Mouse (Mus musculus) erythroblast, embryonic 14.5 days (primary cell): Measurements from ENCODE around the gene Abcb9. TPM values are rescaled to one million over a fixed set of nuclear protein-coding genes. Genes with fewer than 3 reads are reported as not detected.

Experiments
- H3K27me3 ChIP-seq: 2 replicates; pipeline ENCODE4 v1.6.1; 2012; ENCODE audit warnings: inconsistent platforms; ENCODE audit not compliant: control insufficient read depth
- H3K36me3 ChIP-seq: 2 replicates; pipeline ENCODE4 v1.6.1; 2012; ENCODE audit warnings: mild to moderate bottlenecking, inconsistent platforms; ENCODE audit not compliant: control insufficient read depth
- H3K4me1 ChIP-seq: 2 replicates; pipeline ENCODE4 v1.6.1; 2012; ENCODE audit warnings: inconsistent platforms; ENCODE audit not compliant: control insufficient read depth
- H3K4me3 ChIP-seq: replicated peaks from 2 replicates; pipeline ENCODE3; 2012; ENCODE audit warnings: moderate library complexity, mild to moderate bottlenecking, inconsistent platforms
- H3K9me3 ChIP-seq: 2 replicates; pipeline ENCODE4 v1.6.1; 2012; ENCODE audit warnings: low read length, inconsistent platforms, mixed read lengths; ENCODE audit not compliant: control insufficient read depth
- GATA1 ChIP-seq: IDR thresholded peaks from 2 replicates; pipeline ENCODE4 v1.6.1; 2012; ENCODE audit warnings: low read length, inconsistent platforms, mixed read lengths
- TAL1 ChIP-seq: IDR thresholded peaks from 3 replicates; pipeline ENCODE4 v1.6.1; 2012; ENCODE audit warnings: low read length, inconsistent platforms, mixed read lengths
- polyA plus RNA-seq: library from polyadenylated mRNA; stranded (reverse); fragments of >175 nt; gene quantifications from 2 replicates; pipeline ENCODE4 v1.2.3, GENCODE M21; 2012

Gene Abcb9
- polyA plus RNA-seq, 1 experiment: 4.7 TPM

- Histone ChIP-seq H3K4me1 (peaks cover 95% of the 10 kb centered on the region), H3K27me3 (no peaks in the 10 kb centered on the region), H3K36me3 (peaks cover 76% of the 10 kb centered on the region), H3K4me3 (peak overlapping the region; percentile 35), H3K9me3 (no peaks in the 10 kb centered on the region)
- TF ChIP-seq GATA1 (no peak), TAL1 (no peak)
Measured at GRCm38 (mm10) chr5:124022365-124022764, 73.2 kb downstream of the Abcb9 start.

GRCm38 (mm10) chr5:124021701-124022100 lies 73.9 kb downstream of the Abcb9 start:
- Histone ChIP-seq H3K9me3 (no peaks in the 10 kb centered on the region), H3K4me1 (peaks cover 96% of the 10 kb centered on the region), H3K27me3 (no peaks in the 10 kb centered on the region), H3K4me3 (no peak overlapping the region), H3K36me3 (peaks cover 76% of the 10 kb centered on the region)
- TF ChIP-seq TAL1: no peak
- TF ChIP-seq GATA1: no peak

DNA sequence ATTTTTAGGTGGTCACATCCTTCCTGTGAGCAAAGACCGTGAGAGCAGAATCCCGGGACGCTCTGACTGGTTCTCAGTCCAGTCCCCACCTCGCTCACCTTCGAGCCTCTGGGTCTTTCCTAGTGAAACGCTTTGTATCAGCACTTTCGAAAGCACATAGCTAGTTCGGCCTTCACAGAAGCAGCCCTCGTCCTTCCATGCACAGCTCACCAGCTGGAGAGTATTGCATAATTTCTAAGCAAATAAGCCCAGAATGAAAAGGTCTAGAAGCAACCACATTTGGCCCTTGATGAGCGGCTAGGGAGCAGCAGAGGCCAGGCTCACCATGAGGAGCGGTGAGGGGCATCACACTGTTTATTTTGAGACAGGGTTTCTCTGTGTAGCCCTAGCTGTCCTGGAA lies 74.5 kb downstream of the Abcb9 start:
- no peak for TF ChIP-seq TAL1
- TF ChIP-seq GATA1: no peak
- Histone ChIP-seq H3K4me1 (peaks cover 96% of the 10 kb centered on the region), H3K4me3 (no peak overlapping the region), H3K9me3 (no peaks in the 10 kb centered on the region), H3K36me3 (peaks cover 75% of the 10 kb centered on the region), H3K27me3 (no peaks in the 10 kb centered on the region)

DNA sequence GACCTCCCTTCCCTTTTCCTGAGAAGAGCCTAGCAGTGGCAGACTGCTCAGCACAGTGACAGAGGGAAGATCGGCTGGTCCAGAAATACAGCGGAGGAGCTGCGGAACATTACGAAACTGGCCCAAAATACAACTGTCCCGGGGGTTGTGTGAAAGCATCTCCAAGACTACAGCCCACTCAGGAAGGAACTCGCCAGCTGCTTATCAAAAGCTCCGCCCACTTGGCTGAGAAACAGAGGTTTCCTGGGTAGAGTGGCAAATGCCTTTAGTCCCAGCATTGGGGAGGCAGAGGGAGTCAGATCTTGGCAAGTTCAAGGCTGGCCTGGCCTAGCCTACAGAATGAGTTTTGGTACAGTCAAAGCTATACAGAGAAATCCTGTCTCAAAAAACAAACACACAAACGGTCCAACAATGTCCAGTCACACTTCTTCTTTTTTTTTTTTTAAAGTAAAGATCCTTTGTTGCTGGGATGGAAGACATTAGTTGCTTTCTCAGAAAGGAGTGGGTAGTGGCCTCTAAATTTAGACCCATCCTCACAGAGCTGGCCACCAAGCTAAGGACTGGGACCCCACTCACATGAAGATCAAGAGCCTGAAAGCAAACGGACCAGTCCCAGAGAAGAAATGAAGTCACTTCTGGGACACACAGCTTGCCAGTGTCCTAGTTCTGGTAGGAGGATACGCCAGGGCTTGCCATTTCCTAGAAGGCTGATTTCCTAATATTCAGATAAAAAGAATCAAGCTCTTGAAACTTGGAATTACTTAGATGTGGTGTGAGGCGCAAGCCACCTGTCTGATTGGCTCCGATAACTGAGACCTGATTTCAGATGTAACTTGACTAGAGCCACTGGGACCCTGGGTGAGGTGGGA lies 76.0 kb downstream of the Abcb9 start:
- Histone ChIP-seq H3K4me1 (peaks cover 91% of the 10 kb centered on the region), H3K36me3 (peaks cover 67% of the 10 kb centered on the region), H3K27me3 (no peaks in the 10 kb centered on the region), H3K4me3 (peak overlapping the region; percentile 2), H3K9me3 (no peaks in the 10 kb centered on the region)
- no peak for TF ChIP-seq GATA1
- no peak for TF ChIP-seq TAL1

GRCm38 (mm10) chr5:124018651-124019050 lies 76.9 kb downstream of the Abcb9 start:
- TF ChIP-seq TAL1 (no peak), GATA1 (no peak)
- Histone ChIP-seq H3K36me3 (peaks cover 67% of the 10 kb centered on the region), H3K4me1 (peaks cover 89% of the 10 kb centered on the region), H3K9me3 (no peaks in the 10 kb centered on the region), H3K27me3 (no peaks in the 10 kb centered on the region), H3K4me3 (peak overlapping the region; percentile 1)

- Histone ChIP-seq H3K4me3 (no peak overlapping the region), H3K9me3 (no peaks in the 10 kb centered on the region), H3K4me1 (peaks cover 90% of the 10 kb centered on the region), H3K27me3 (no peaks in the 10 kb centered on the region), H3K36me3 (peaks cover 67% of the 10 kb centered on the region)
- no peak for TF ChIP-seq GATA1
- no peak for TF ChIP-seq TAL1
Measured at GRCm38 (mm10) chr5:124017941-124018340, 77.7 kb downstream of the Abcb9 start.

- peaks cover 90% of the 10 kb centered on the region for H3K4me1 ChIP-seq
- no peak overlapping the region for H3K4me3 ChIP-seq
- peaks cover 4% of the 10 kb centered on the region; the same call in 1 of the 2 replicates for H3K27me3 ChIP-seq
- H3K9me3 ChIP-seq: no peaks in the 10 kb centered on the region
- peaks cover 57% of the 10 kb centered on the region for H3K36me3 ChIP-seq
- TF ChIP-seq GATA1 (no peak), TAL1 (no peak)
Measured at GRCm38 (mm10) chr5:124016291-124016821, 79.2 kb downstream of the Abcb9 start.

GRCm38 (mm10) chr5:124015727-124016126 lies 79.9 kb downstream of the Abcb9 start:
- Histone ChIP-seq H3K36me3 (peaks cover 51% of the 10 kb centered on the region), H3K27me3 (peaks cover 4% of the 10 kb centered on the region; the same call in 1 of the 2 replicates), H3K4me1 (peaks cover 90% of the 10 kb centered on the region), H3K4me3 (no peak overlapping the region), H3K9me3 (no peaks in the 10 kb centered on the region)
- no peak for TF ChIP-seq GATA1
- TF ChIP-seq TAL1: no peak

- H3K4me1 ChIP-seq: peaks cover 91% of the 10 kb centered on the region
- no peak overlapping the region for H3K4me3 ChIP-seq
- TF ChIP-seq GATA1: no peak
- no peak for TF ChIP-seq TAL1
- H3K27me3 ChIP-seq: peaks cover 4% of the 10 kb centered on the region; the same call in 1 of the 2 replicates
- peaks cover 49% of the 10 kb centered on the region for H3K36me3 ChIP-seq
- no peaks in the 10 kb centered on the region for H3K9me3 ChIP-seq
Measured at GRCm38 (mm10) chr5:124014791-124015251, 80.8 kb downstream of the Abcb9 start.
